Mouse (Mus musculus) MEL (cell line): ENCODE data around the gene Ggta1.

Experiments used
- CTCF ChIP-seq, 3 experiments: IDR thresholded peaks in 2 of 3; conservative IDR thresholded peaks in 1 of 3; 2 replicates each; pipeline ENCODE4 v1.5.1; 2011 to 2012; ENCODE audit warnings: low read length in 3 of 3, low read depth in 2 of 3, mild to moderate bottlenecking in 2 of 3, improper control_type of control experiment in 1 of 3, inconsistent platforms in 1 of 3, mixed read lengths in 1 of 3, moderate library complexity in 1 of 3; ENCODE audit not compliant: control insufficient read depth in 1 of 3, insufficient read depth in 1 of 3, poor library complexity in 1 of 3, severe bottlenecking in 1 of 3
- MAFK ChIP-seq: IDR thresholded peaks from 2 replicates; pipeline ENCODE4 v1.6.1; 2011; ENCODE audit warnings: low read depth, mild to moderate bottlenecking, low read length, improper control_type of control experiment, borderline replicate concordance
- USF1 ChIP-seq: IDR thresholded peaks from 2 replicates; pipeline ENCODE4 v1.6.1; 2014; ENCODE audit warnings: low read depth, mild to moderate bottlenecking, inconsistent platforms, low read length, improper control_type of control experiment, moderate library complexity
- ZMIZ1 ChIP-seq: IDR thresholded peaks from 2 replicates; pipeline ENCODE4 v1.6.1; 2012; ENCODE audit warnings: low read depth, mild to moderate bottlenecking, inconsistent platforms, low read length, improper control_type of control experiment, moderate library complexity

- TF ChIP-seq CTCF (IDR thresholded peaks at IDR 0.05 in 2 of 3, conservative IDR thresholded peaks at IDR 0.05 in 1 of 3; ENCODE audit: control insufficient read depth in 1 of 3, insufficient read depth in 1 of 3, low read depth in 2 of 3, low read length in 3 of 3, poor library complexity in 1 of 3, severe bottlenecking in 1 of 3) (no peak), MAFK (no peak), ZMIZ1 (no peak), USF1 (no peak)
These were observed 95.4 kb downstream of the Ggta1 start, which contains the start of gene 4930568D16Rik for GRCm38 (mm10) chr2:35367629-35368028.
